45 mouse cellular contexts compared by ENCODE assay signal in genomic region chr8:110162007-110162406, GRCm38 (mm10). TPM values are rescaled to one million over a fixed set of nuclear protein-coding genes. Genes with fewer than 3 reads are reported as not detected.
DNase-seq lines count a peak whose midpoint lies in the region; ATAC-seq and TF ChIP-seq lines count a peak whose summit lies in the region.
"Had no signal": no experiment of that assay in that cellular context is flagged by ENCODE, and none has a peak within 500 bp of the region (broad histone marks: within the 10 kb centered on the region; RNA-seq: fewer than 3 reads in every experiment).

No protein-coding gene starts in this region.

- H3K4me2 ChIP-seq in midbrain, postnatal 0 days (ENCODE audit: low read depth, low read length, poor library complexity, severe bottlenecking): no peak overlapping the region
- H3K4me2 ChIP-seq in midbrain, embryonic 14.5 days (ENCODE audit: low read length): no peak overlapping the region
- H3K4me2 ChIP-seq: embryonic facial prominence, embryonic 13.5 days; forebrain, embryonic 13.5 days; heart, embryonic 12.5 days; hindbrain, embryonic 15.5 days; liver, embryonic 15.5 days; lung, embryonic 14.5 days; midbrain, embryonic 15.5 days; neural tube, embryonic 12.5 days had no signal

- DNase-seq in midbrain, postnatal 0 days (ENCODE audit: low spot score): peak; percentile 44
- no peak for DNase-seq in midbrain, embryonic 14.5 days
- peak; percentile 89 to 94 for DNase-seq in cerebellum, adult 18-20 months
- peak; percentile 95 to 96 for DNase-seq in cerebellum, postnatal 10 days
- no peak for DNase-seq in adrenal gland, postnatal 14 days
- DNase-seq in frontal cortex, postnatal 25 days (ENCODE audit: low spot score in 2 of 2): no peak
- DNase-seq in liver: no peak
- DNase-seq: adrenal gland, adult 2 months; B cell, adult 2 months; embryo, embryonic 11 days; heart, adult 2 months; kidney, adult 2 months; kidney, postnatal 4 days; layer of hippocampus, postnatal 36 days; lung, embryonic 14.5 days; lung, postnatal 14 days; retina, postnatal 1 day; right cerebral cortex, postnatal 14 days; thymus, postnatal 4 days had no signal

- H3K27me3 ChIP-seq in midbrain, postnatal 0 days (ENCODE audit: insufficient read depth, low read length): no peaks in the 10 kb centered on the region; the same call in 1 of the 2 replicates
- H3K27me3 ChIP-seq in midbrain, embryonic 14.5 days (ENCODE audit: control insufficient read depth, insufficient read depth, low read length): no peaks in the 10 kb centered on the region
- H3K27me3 ChIP-seq: midbrain, embryonic 15.5 days; neural tube, embryonic 12.5 days had no signal

- H3K27ac ChIP-seq in midbrain, postnatal 0 days (ENCODE audit: low read depth, low read length): no peak overlapping the region
- H3K27ac ChIP-seq in midbrain, embryonic 14.5 days (replicated peaks; ENCODE audit: low read depth, low read length): no peak overlapping the region
- H3K27ac ChIP-seq: embryonic facial prominence, embryonic 13.5 days; forebrain, embryonic 13.5 days; heart, adult 2 months; hindbrain, embryonic 15.5 days; liver, embryonic 15.5 days; midbrain, embryonic 15.5 days; neural tube, embryonic 12.5 days had no signal

- no peak for TF ChIP-seq CTCF in midbrain, postnatal 0 days (IDR thresholded peaks at IDR 0.05)

- H3K4me1 ChIP-seq in midbrain, postnatal 0 days (ENCODE audit: insufficient read depth, low read length): 0 out of 2 replicates have a peak, but pooled peaks cover 6% of the 10 kb centered on the region
- H3K4me1 ChIP-seq in midbrain, embryonic 14.5 days (ENCODE audit: control insufficient read depth, insufficient read depth, low read length): no peaks in the 10 kb centered on the region; the same call in 1 of the 2 replicates
- H3K4me1 ChIP-seq: embryonic facial prominence, embryonic 13.5 days; forebrain, embryonic 13.5 days; heart, embryonic 12.5 days; liver, embryonic 15.5 days; neural tube, embryonic 12.5 days had no signal

- H3K4me3 ChIP-seq in midbrain, postnatal 0 days (ENCODE audit: low read depth, low read length): no peak overlapping the region
- H3K4me3 ChIP-seq in midbrain, embryonic 14.5 days (replicated peaks; ENCODE audit: low read depth, low read length): no peak overlapping the region
- H3K4me3 ChIP-seq: embryonic facial prominence, embryonic 13.5 days; forebrain, embryonic 13.5 days; heart, adult 2 months; heart, embryonic 12.5 days; hindbrain, embryonic 15.5 days; liver, embryonic 15.5 days; midbrain, embryonic 15.5 days; myocyte; neural tube, embryonic 12.5 days had no signal

- no peak for ATAC-seq in midbrain, postnatal 0 days (ENCODE audit: low FRiP score)
- ATAC-seq in midbrain, embryonic 14.5 days (ENCODE audit: low FRiP score, low TSS enrichment): no peak
- ATAC-seq: activated CD4-positive, CD25-positive, alpha-beta regulatory T cell, adult 4 months; forebrain, embryonic 13.5 days; midbrain, embryonic 15.5 days had no signal

- no peaks in the 10 kb centered on the region for H3K36me3 ChIP-seq in midbrain, postnatal 0 days (ENCODE audit: insufficient read depth, low read length)
- H3K36me3 ChIP-seq in midbrain, embryonic 14.5 days (ENCODE audit: control insufficient read depth, insufficient read depth, low read length): no peaks in the 10 kb centered on the region
- H3K36me3 ChIP-seq: embryonic facial prominence, embryonic 13.5 days; heart, embryonic 12.5 days; hindbrain, embryonic 15.5 days; liver, embryonic 15.5 days; midbrain, embryonic 15.5 days; neural tube, embryonic 12.5 days had no signal

- no peaks in the 10 kb centered on the region for H3K9me3 ChIP-seq in midbrain, postnatal 0 days (ENCODE audit: low read length)
- H3K9me3 ChIP-seq in midbrain, embryonic 14.5 days (ENCODE audit: control insufficient read depth, low read length): no peaks in the 10 kb centered on the region
- H3K9me3 ChIP-seq: embryonic facial prominence, embryonic 13.5 days; forebrain, embryonic 13.5 days; heart, embryonic 12.5 days; hindbrain, embryonic 15.5 days; liver, embryonic 15.5 days; midbrain, embryonic 15.5 days; neural tube, embryonic 12.5 days had no signal

- H3K9ac ChIP-seq in midbrain, postnatal 0 days (replicated peaks; ENCODE audit: low read length, poor library complexity, severe bottlenecking): no peak overlapping the region
- no peak overlapping the region for H3K9ac ChIP-seq in midbrain, embryonic 14.5 days (replicated peaks; ENCODE audit: low read length)
- H3K9ac ChIP-seq: embryonic facial prominence, embryonic 13.5 days; forebrain, embryonic 13.5 days; heart, embryonic 12.5 days; hindbrain, embryonic 15.5 days; liver, embryonic 15.5 days; lung, embryonic 14.5 days; midbrain, embryonic 15.5 days; neural tube, embryonic 12.5 days had no signal

- WGBS in midbrain, postnatal 0 days: 77% methylated on average over 6 of the region's 6 CpGs
- WGBS in midbrain, embryonic 14.5 days: 84% methylated on average over 6 of the region's 6 CpGs

RNA-seq across cellular contexts. Expression of gene Calb2, which starts 6.0 kb away (rescaled TPM):
- 105 and 126 TPM in 2 replicates for total RNA-seq in midbrain, postnatal 0 days (2014; rRNA removed)
- polyA plus RNA-seq in midbrain, postnatal 0 days (2015; fragmentation: Nextera tagmentation; extraction: Ambion mirVana): 295 and 359 TPM in 2 replicates
- 97.2 and 120 TPM in 2 replicates for polyA plus RNA-seq in midbrain, embryonic 14.5 days (2014; fragmentation: Nextera tagmentation; extraction: Ambion mirVana)
- total RNA-seq in adrenal gland, postnatal 14 days (2021): 0.34 and 0.56 TPM in 2 replicates
- total RNA-seq: CH12.LX; gastrocnemius, adult 8-10 months; heart, adult 2 months; hematopoietic stem cell, adult 5-6 weeks; liver, adult 2 months had no signal
- polyA plus RNA-seq: activated CD4-positive, CD25-positive, alpha-beta regulatory T cell, adult 4 months; adrenal gland, adult 2 months; heart, adult 2 months; kidney, adult 2 months; liver, adult 2 months; liver, embryonic 15.5 days; myocyte; stomach, embryonic 14.5 days had no signal

RNA-seq across cellular contexts. Expression of gene Cmtr2, which starts 53.5 kb away (rescaled TPM):
- 17.1 and 19.1 TPM in 2 replicates for total RNA-seq in midbrain, postnatal 0 days (2014; rRNA removed)
- polyA plus RNA-seq in midbrain, postnatal 0 days (2015; fragmentation: Nextera tagmentation; extraction: Ambion mirVana): 7.4 and 7.7 TPM in 2 replicates
- polyA plus RNA-seq in midbrain, embryonic 14.5 days (2014; fragmentation: Nextera tagmentation; extraction: Ambion mirVana): 10.2 and 14.7 TPM in 2 replicates
- total RNA-seq in adrenal gland, postnatal 14 days (2021): 7.9 and 8.4 TPM in 2 replicates

RNA-seq across cellular contexts. Expression of gene Gm17720, which starts 59.5 kb away (rescaled TPM):
- not detected in 2 replicates for total RNA-seq in midbrain, postnatal 0 days (2014; rRNA removed)
- polyA plus RNA-seq in midbrain, postnatal 0 days (2015; fragmentation: Nextera tagmentation; extraction: Ambion mirVana): not detected in 2 replicates
- not detected in 2 replicates for polyA plus RNA-seq in midbrain, embryonic 14.5 days (2014; fragmentation: Nextera tagmentation; extraction: Ambion mirVana)
- not detected in 2 replicates for total RNA-seq in adrenal gland, postnatal 14 days (2021)
- total RNA-seq: adrenal gland, adult 2 months; adrenal gland, postnatal 4 days; CH12.LX; ES-E14; gastrocnemius, adult 8-10 months; gastrocnemius, postnatal 4 days; heart, adult 2 months; hematopoietic stem cell, adult 5-6 weeks; layer of hippocampus, adult 8-10 months; layer of hippocampus, postnatal 36 days; liver, adult 2 months had no signal
- polyA plus RNA-seq: activated CD4-positive, CD25-positive, alpha-beta regulatory T cell, adult 4 months; adrenal gland, adult 2 months; embryonic facial prominence, embryonic 13.5 days; forebrain, embryonic 13.5 days; frontal cortex, adult 2 months; heart, adult 2 months; heart, embryonic 12.5 days; heart, postnatal 0 days; hindbrain, embryonic 15.5 days; intestine, embryonic 14.5 days; kidney, adult 2 months; kidney, embryonic 16.5 days; limb, embryonic 11.5 days; liver, adult 2 months; liver, embryonic 15.5 days; lung, embryonic 14.5 days; midbrain, embryonic 15.5 days; myocyte; neural tube, embryonic 12.5 days; small intestine, adult 2 months; stomach, embryonic 14.5 days; testis, adult 2 months; thymus, postnatal 0 days had no signal

Comparison
In these comparisons a context has a peak if more than half of its experiments do, and no peak if none do; other contexts are left out.
1. DNase-seq: peak in midbrain, postnatal 0 days (single experiment), cerebellum, adult 18-20 months (2 of 2) and cerebellum, postnatal 10 days (2 of 2); none in midbrain, embryonic 14.5 days (single experiment), adrenal gland, postnatal 14 days (single experiment), frontal cortex, postnatal 25 days (0 of 2) and liver (single experiment).
2. RNA of gene Calb2, which starts 6.0 kb away (total RNA-seq): 105 to 126 TPM in midbrain, postnatal 0 days; 0.34 to 0.56 TPM in adrenal gland, postnatal 14 days; every median in the first group is over 10 times any median in the second.